Mouse (Mus musculus) embryo, embryonic 10 days (tissue): ENCODE data around the gene Btc.
A peak's percentile ranks its signal among the peaks of the same experiment; 100 is the strongest.

Experiments used
- DNase-seq: peaks from one replicate; pipeline ENCODE4 v3.0.0-alpha.2; 2015; ENCODE audit warnings: low spot score

The Btc gene

GRCm38 (mm10) chr5:91402339-91403211 is at the start of gene Btc:
TSS of gene Btc (minus strand) at chr5:91402994.
- peak; percentile 40 for DNase-seq

DNA sequence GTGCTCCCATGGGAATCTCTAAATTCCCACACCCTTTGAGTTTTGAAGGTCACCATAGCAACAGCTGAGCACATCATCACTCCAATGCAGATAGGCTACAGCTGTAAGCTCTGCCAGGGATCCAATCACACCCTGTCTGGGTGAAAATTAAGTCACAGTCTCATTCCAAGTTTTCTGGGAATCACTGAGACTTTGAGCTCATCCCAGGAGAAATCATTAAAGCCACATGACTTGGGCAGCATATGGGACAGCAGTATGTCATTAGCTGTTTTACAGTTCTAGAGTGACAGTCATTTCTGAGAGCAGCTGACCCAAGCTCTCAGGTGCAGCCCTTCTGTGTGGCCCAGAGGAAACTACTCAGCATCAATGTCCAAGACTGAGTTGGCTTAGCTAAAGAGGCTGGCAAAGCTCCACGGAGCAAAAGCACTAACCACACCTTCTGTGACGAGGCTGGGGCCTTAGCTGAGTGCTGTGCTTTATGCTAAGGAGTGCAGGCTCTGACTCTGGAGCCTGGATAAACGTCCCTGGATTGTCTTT is 42.3 kb upstream of the Btc start:
- DNase-seq: peak; percentile 9

GRCm38 (mm10) chr5:91436563-91436962 is 33.8 kb upstream of the Btc start:
- no peak for DNase-seq

GRCm38 (mm10) chr5:91434723-91435658 is 32.2 kb upstream of the Btc start:
- DNase-seq: peak; percentile 11

GRCm38 (mm10) chr5:91428547-91428946 is 25.8 kb upstream of the Btc start:
- DNase-seq: peak; percentile 8

GRCm38 (mm10) chr5:91413814-91414213 is 11.0 kb upstream of the Btc start:
- no peak for DNase-seq

GRCm38 (mm10) chr5:91404263-91404662 is 1.5 kb upstream of the Btc start:
- no peak for DNase-seq

- DNase-seq: no peak
Observed at GRCm38 (mm10) chr5:91403281-91403680, 487 bp upstream of the Btc start.

- no peak for DNase-seq
Observed at GRCm38 (mm10) chr5:91400493-91401096, 2.2 kb downstream of the Btc start.

DNA sequence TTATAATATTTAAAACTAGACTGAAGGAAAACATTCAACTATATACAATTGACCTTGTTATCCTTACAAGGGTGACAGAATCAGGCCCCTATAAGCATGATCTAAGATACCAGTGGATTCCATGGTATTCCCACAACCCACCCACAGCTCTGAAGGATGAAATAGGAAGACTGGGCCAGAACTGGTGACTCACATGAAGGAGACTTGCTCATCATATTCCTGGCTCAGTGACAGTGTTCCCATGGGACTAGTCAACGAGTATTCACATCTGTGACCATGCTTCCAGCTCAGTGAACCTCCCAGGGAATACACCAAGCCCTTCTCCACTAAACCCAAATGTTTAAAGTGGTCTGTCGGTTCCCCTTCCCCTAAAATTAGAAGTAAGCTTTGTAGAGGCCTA is 27.3 kb downstream of the Btc start:
- DNase-seq: no peak

- no peak for DNase-seq
Observed at GRCm38 (mm10) chr5:91368061-91368565, 34.7 kb downstream of the Btc start.

GRCm38 (mm10) chr5:91366925-91367324 is 35.9 kb downstream of the Btc start:
- no peak for DNase-seq

DNA sequence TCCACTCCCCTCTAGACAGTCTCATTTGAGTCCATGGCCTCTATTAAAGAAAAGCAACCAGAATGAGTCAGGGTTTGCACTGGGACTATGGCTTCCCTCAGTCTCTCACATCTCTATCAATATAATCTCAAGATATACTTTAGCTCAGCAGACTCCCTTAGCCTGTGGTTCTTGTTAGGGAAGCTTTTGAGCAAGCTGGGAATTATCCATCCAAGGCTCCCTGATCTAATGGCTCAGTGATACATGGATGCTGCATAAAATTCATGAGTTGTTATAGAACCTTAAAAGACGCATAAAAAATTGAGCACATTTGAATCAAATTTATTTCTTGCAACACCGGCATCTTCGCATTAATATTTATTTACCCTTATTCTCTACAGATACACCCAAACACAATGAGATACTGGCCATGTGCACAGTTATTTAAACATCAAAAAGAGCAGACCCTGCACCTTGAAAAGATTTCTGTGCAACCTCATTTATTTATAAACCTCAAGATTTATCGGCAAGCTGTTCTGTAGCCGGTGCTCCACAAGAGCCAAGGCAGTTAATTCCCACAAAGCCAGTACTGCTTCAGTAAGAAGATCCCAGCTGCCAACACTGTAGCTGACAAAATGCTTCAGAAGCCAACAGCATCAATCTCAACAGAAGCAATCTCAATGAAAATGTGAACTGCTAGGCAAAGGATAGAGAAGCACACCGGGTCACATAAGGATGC is 39.4 kb downstream of the Btc start:
- DNase-seq: no peak

DNA sequence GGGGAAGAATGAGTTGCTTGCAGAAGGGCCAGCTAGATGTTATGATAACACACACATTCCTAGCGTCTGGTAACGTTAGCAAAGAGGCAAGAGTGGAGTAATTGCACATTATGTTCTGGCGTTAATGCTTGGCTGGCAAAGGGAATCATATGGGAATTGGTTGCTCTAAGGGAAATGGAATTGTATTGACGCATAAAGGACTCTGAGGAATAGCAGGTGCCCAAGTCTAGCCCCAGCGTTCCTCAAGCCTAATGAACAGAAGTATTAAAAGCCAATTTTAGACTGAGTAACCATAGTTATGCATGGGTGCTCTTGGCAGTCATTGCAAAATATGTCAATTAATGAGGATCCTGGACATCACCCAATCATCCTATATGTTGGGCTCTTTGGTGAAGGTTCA is 50.1 kb downstream of the Btc start:
- no peak for DNase-seq

GRCm38 (mm10) chr5:91345681-91346080 is 57.1 kb downstream of the Btc start:
- no peak for DNase-seq

- DNase-seq: no peak
Observed at GRCm38 (mm10) chr5:91345064-91345463, 57.7 kb downstream of the Btc start.

DNA sequence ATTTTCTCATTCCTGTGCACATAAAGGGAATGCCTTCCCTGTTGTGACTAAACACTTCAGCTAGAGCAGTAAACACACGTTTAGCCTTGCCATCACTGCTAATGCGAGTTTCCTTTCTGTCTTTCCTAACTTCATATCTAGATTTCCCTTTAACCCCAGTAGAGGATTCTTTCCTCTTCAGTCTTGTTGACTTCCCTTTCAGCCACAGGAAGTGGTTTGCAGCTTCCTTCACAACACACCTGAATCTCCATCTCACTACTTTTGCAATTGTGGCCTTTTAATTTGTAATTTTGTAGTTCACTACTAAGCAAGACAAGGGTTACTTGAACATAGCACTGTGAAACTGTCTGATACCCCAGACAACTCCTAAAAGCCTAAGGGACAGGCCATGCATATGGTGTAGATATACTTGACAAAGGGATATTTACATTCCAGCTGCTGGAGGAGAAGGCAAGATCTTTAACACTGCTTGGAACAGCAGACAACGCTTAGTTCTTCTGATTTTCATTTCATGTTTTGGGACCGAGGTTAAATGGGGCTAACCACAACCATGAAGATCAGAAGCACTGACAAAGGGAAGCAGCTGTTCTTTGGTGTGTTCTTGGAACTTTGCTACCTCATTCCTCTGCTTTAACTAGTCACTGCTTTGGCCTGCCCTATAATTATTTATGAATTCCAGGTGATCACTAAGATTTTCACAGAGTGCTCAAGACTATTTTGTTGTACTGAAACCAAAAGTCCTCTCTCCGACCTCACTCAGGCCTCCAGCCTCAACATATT is 60.6 kb downstream of the Btc start:
- no peak for DNase-seq

DNA sequence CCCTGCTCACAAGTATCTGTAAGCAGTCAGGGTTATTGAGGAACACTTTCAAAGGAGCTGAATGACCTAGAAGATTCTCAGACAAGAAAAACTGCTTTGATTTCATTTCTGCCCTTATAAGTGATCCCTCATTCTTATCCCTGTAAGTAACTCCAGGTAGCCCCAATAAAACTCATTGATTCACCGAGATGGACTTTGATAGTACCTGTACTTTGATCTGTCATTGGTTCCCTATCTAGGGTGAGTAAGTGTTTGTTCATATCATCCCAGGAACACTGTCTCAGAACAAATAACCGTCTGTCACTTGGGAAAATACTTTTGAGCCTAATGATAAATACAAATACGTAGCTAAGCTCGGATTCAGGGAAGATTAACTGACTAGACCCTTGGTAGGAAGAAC is 68.6 kb downstream of the Btc start:
- DNase-seq: no peak

- DNase-seq: peak; percentile 6
Observed at GRCm38 (mm10) chr5:91332079-91332865, 70.5 kb downstream of the Btc start.

GRCm38 (mm10) chr5:91321840-91322239 is 81.0 kb downstream of the Btc start:
- DNase-seq: no peak
